Mouse (Mus musculus) bone marrow macrophage, adult 2 months (primary cell): Measurements from ENCODE around the gene Rhbdf2.

ENCODE experiments used
- CTCF ChIP-seq: IDR thresholded peaks from 2 replicates; pipeline ENCODE4 v1.5.1; 2012; ENCODE audit warnings: low read depth, mild to moderate bottlenecking, low read length, moderate library complexity
- POLR2A ChIP-seq: IDR thresholded peaks from 2 replicates; pipeline ENCODE4 v1.6.1; 2012; ENCODE audit warnings: mild to moderate bottlenecking, low read depth, low read length, borderline replicate concordance

DNA sequence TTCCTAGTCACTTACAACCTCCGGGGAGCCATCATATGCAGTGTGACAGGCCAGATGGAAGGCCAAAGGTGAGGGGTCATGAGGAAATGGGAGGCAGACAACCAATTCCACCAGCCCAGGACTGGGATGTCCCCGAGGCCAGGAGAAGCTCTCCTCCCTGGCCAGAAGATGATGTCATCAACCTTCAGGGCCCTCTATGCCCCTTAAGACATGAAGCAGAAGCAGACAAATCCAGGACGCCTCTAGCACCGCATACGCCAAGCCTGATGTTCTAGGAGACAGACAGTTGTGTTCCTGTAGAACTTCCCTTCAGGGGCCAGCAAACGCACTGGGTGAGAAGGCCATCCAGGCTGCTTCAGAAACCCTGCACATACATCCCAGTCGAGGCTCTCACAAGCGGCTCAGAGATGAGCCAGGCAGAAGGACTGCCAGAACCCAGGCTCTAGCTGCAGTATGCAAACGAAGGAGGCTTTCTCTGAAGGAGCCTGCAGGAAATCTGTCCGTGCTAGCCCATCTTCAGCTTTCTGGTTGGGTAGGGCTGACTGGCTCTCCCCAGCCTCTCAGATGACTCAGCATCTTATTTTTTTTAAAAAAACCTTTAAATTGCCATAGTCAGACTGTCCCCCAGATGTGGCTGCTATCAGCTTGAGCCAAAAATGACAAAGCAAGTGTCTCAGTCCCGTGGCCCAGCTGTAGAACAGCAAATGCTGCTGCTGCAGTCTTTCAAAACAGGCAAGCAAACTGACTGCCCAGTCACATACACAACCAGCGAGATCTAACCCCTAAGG, 53.9 kb downstream of the Rhbdf2 start:
- TF ChIP-seq CTCF (no peak), POLR2A (no peak)
